Mouse (Mus musculus) kidney, postnatal 4 days (tissue): ENCODE data around the gene Glud1.

Source experiments
- DNase-seq, 2 experiments: peaks; one replicate each; pipeline ENCODE4 v3.0.0; 2021; ENCODE audit warnings: mixed read lengths in 2 of 2

Glud1 gene

DNA sequence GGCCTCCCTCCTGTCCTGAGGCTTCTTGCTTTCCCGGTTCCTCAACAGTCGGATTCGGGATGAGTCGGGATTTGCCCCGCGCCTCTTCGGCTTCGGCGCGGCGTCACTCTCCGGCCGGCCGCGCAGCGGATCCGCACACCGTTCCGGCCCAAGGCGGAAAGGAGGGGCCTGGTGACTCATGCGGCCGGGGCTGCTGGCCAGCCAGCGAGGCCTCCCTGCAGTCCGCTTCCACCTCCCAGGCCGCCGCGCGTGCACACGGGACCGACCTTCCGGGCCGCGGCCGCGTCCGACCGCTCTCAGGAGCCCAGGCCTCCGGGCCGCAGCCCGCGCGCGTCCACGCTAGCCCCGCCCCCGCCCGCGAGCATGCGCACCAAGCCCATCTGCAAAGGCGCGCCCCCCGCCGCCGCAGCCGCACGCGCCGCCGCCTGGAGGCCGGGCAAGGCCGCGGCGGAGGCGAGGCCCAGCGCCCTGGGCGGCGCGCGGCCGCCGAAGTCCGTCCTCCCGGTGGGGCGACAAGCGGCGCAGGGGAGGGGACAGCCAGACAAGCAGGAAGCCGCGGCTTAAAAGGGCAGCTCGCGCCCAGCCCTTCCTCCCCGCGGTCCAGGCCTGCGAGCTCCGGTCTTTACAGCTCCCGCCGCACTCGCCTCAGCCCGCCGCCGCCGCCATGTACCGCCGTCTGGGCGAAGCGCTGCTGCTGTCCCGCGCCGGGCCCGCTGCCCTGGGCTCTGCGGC is at the start of gene Glud1, which contains the start of gene Shld2:
Gene Glud1 (plus strand): TSS at position 494 of the 732 bp plus-strand sequence.
Gene Shld2 (minus strand): TSS at position 260 of the 732 bp plus-strand sequence.
- peak; percentile 98 for DNase-seq

- DNase-seq = peak; percentile 6 to 15
Measured at GRCm38 (mm10) chr14:34268046-34268445, 42.5 kb upstream of the Glud1 start.

DNA sequence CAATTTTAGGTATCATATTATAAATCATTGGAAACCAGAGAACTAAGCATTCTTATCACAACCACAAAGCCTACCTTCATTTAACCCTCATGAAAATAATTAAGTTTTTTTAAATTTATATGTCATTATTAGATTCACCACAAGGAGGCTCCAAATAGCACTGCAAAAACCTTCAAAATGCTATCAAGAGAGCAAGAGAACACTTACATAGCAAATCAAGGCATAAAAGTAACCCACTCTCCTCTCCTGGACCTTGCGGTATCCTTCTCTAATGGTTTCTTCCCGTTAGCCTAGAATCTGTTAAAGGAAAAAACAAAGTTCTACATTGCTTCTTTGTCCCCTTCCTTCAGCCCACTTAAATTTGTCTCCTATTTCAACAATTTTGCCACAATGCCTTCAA is 37.2 kb upstream of the Glud1 start:
- no peak for DNase-seq

- DNase-seq = no peak
Measured at GRCm38 (mm10) chr14:34274141-34274540, 36.4 kb upstream of the Glud1 start.

- no peak for DNase-seq
Measured at GRCm38 (mm10) chr14:34275225-34275624, 35.3 kb upstream of the Glud1 start.

GRCm38 (mm10) chr14:34279726-34280125 is 30.8 kb upstream of the Glud1 start:
- DNase-seq = no peak

- no peak for DNase-seq
Measured at GRCm38 (mm10) chr14:34280798-34281197, 29.7 kb upstream of the Glud1 start.

GRCm38 (mm10) chr14:34281736-34282269 is 28.7 kb upstream of the Glud1 start:
- DNase-seq = no peak

- no peak for DNase-seq
Measured at GRCm38 (mm10) chr14:34288396-34288795, 22.1 kb upstream of the Glud1 start.

DNA sequence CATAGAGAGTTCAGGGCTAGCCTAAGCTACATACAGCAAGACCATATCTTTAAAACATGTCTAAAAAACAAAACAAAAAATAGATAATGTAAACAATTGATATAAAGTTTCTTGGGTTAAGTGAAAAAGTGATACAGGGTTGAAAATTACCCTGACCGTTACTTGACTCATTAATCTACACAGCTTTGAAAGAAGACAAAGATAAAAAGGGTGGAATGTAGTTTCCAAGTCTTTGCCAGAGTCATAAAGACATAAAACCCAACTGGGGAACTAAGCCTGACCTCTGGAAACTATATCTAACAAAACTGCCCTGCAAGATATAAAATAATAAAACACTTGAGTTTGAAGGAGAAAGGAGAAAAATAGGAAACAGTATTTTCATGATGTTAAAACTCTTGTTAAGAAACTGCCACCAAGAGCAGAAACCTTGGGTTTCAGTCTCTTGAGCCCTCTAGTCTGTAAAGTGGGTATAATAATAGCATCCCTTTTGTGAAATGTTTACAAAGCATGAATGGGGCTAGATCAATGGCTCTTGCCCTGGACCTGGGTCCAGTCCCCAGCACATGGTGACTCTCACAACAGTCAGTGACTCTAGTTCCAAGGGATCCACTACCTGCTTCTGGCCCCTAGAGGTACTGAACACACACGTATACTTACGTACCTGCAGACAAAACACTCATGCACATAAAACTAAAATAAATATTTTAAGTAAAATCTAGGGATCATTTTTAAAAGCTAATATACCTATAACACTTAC is 21.1 kb upstream of the Glud1 start:
- DNase-seq = no peak

DNA sequence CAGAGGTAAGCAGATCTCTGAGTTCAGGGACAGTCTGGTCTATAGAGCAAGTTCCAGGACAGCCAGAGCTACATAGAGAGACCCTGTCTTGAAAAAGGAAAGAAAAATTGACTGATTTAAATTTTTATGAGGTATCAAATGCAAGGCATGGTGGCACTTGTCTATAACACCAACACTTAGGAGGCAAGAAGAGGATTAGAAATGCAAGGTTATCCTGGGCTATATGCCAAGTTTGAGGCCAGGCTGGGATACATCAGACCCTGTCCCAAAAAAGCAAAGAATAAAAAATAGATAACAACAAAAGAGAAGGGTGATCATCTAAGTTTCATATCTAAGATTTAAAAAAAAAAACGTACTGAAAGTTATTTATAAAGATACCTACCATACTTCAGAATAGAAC is 20.3 kb upstream of the Glud1 start:
- DNase-seq = no peak

GRCm38 (mm10) chr14:34293641-34294040 is 16.9 kb upstream of the Glud1 start:
- DNase-seq = peak in 1 of 2 experiments; percentile 13

GRCm38 (mm10) chr14:34296350-34296749 is 14.2 kb upstream of the Glud1 start:
- no peak for DNase-seq

DNA sequence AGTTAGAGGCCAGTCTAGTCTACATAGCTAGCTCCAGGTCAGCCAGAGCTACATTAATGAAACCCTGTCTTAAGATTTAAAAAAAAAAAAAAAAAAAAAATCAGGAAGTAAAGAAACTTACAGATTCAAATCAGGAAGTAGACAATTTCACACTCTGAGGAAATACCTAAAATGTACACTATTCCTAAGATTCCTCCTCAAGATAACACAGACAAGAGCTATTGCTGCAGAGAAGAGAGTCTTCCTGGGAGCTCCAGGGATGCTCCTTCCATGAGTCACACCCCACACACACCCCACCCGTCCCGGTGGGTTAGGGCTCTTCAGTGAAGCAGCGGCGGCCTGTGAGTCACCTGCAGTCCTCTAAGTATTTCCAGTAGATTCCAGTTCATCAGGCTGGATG is 13.5 kb upstream of the Glud1 start:
- DNase-seq = peak; percentile 22 to 35

DNA sequence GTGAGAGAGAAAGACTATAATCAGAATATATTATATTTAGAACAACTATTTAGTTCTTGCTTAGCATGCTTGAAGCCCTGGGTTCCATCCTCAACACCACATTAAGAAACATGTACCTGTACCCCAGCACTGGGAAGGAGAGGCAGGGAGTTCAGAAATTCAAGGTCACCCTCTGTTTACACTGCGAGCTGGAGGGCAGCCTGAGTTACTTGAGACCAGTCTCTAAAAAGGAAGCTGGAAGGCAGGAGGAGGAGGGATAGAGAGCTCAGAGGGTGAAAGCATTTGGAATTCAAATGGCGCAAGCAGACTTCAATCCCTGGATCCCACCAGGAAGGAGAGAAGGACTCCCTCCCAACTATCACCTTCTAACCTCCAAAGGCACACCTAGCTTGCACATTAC is 12.9 kb upstream of the Glud1 start:
- no peak for DNase-seq

- DNase-seq = no peak
Measured at GRCm38 (mm10) chr14:34298871-34299700, 11.4 kb upstream of the Glud1 start.

- DNase-seq = no peak
Measured at GRCm38 (mm10) chr14:34302681-34303242, 7.8 kb upstream of the Glud1 start.

GRCm38 (mm10) chr14:34303265-34303680 is 7.3 kb upstream of the Glud1 start:
- peak; percentile 42 to 58 for DNase-seq

DNA sequence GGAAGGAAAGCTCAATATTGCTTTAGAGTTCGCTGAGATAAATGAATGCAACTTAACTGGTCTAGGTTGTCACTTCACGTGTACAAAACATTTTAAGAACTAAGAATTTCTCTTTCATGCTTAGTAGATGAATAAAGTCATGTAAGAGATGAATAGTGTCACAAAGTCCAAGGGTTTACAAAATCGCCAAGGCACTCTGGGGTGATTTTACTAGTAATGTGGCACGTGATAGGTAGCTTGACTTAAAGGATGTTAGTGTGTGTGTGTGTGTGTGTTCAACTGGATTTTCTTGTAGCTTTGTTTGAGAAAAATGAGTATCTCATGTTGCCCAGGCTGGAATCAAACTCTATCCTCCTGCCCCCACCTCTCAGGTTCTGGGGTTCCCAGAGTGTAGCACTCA is 1.3 kb upstream of the Glud1 start:
- DNase-seq = no peak

DNA sequence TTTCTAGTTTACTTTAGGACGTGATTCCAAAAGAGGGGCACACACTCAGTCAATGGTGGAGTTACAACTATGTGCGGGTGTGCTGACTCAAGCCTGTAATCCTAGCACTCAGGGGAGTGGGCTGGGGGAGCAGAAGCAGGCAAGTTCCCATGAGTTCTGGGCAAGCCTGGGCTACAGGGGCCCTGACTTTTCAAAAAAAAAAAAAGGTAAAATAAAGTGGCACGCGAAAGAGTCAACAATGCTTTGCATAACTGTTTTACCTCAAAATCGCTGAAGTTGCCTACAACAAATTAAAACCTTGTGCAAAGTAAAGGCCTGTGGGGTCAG is 657 bp upstream of the Glud1 start:
- no peak for DNase-seq

GRCm38 (mm10) chr14:34311021-34311631 is 599 bp downstream of the Glud1 start:
- peak; percentile 63 to 75 for DNase-seq

- peak in 1 of 2 experiments; percentile 43 for DNase-seq
Measured at GRCm38 (mm10) chr14:34311691-34312090, 1.2 kb downstream of the Glud1 start.
